In the genomic region with DNA sequence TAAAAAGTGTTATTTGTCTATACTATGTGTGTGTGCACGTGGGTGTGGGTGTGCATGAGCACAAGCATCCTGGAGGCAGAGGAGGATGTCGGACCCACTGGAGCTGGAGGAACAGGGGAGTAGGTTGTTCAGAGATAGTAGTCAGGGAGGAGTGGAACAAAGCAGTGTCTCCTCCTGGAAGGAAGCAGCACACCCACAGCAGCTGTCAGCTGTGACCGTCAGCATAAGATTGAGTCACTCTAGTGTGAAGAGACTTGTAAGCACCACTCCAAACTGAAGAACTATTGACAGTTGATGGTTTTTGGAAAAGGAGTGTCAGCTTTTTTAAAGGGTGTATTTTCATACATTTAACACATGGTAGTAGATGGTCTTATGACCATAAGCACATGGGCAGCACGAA, we compare ENCODE assay signal across 9 mouse cellular contexts.
"Had no signal": no experiment of that assay in that cellular context is flagged by ENCODE, and none has a peak within 500 bp of the region (broad histone marks: within the 10 kb centered on the region; RNA-seq: fewer than 3 reads in every experiment).

No protein-coding gene starts in this region.

- ATAC-seq: midbrain, embryonic 13.5 days had no signal

- DNase-seq: kidney, adult 8-10 months; kidney, postnatal 36 days; left cerebral cortex, postnatal 4 days; lung, adult 18-20 months; thymus, adult 18-20 months; thymus, postnatal 14 days had no signal

- H3K27me3 ChIP-seq: limb, embryonic 13.5 days; midbrain, embryonic 13.5 days; neural tube, embryonic 12.5 days had no signal

- H3K36me3 ChIP-seq: limb, embryonic 13.5 days; midbrain, embryonic 13.5 days; neural tube, embryonic 12.5 days had no signal
